23 mouse cellular contexts compared by ENCODE assay signal in the genomic region with DNA sequence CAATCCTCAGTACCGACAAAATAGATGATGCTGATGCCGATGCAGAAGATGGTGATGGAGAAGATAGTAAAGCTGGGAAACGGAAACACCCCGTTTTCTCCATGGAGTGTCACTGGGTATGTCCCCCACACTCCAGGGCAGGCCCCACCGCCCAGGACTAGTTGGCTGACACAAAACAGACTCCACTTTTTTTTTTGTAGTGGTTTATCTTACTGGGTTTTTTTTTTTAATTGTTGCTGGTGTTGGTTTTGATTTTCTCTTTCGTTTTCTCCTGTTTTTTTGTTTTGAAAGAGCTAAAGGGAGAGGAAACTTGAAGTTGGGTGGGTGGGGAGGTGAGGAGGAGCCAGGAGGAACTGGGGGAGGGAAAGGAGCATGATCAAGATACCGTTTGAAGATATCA. TPM values are rescaled to one million over a fixed set of nuclear protein-coding genes. Genes with fewer than 3 reads are reported as not detected.
DNase-seq lines count a peak whose midpoint lies in the region; ATAC-seq and TF ChIP-seq lines count a peak whose summit lies in the region.
"Had no signal": no experiment of that assay in that cellular context is flagged by ENCODE, and none has a peak within 500 bp of the region (broad histone marks: within the 10 kb centered on the region; RNA-seq: fewer than 3 reads in every experiment).

No protein-coding gene starts in this region.

- no peak for TF ChIP-seq EP300 in CH12.LX (IDR thresholded peaks at IDR 0.05; ENCODE audit: low read length)
- no peak for TF ChIP-seq EP300 in liver, postnatal 0 days (IDR thresholded peaks at IDR 0.05; ENCODE audit: low read depth)

- no peak for TF ChIP-seq POLR2A in spleen, adult 2 months (IDR thresholded peaks at IDR 0.05; ENCODE audit: low read depth, low read length)
- no peak for TF ChIP-seq POLR2A in CH12.LX (IDR thresholded peaks at IDR 0.05; ENCODE audit: low read depth, low read length)

- peaks cover 35% of the 10 kb centered on the region; the same call in 1 of the 2 replicates for H3K4me1 ChIP-seq in spleen, adult 2 months (ENCODE audit: control insufficient read depth, insufficient read depth, insufficient read length)
- H3K4me1 ChIP-seq in CH12.LX (ENCODE audit: control insufficient read depth in 1 of 2, insufficient read depth in 2 of 2), result peaks cover 6 to 44% of the 10 kb centered on the region in 2 experiments
- H3K4me1 ChIP-seq in liver, postnatal 0 days (ENCODE audit: insufficient read depth), result peaks cover 56% of the 10 kb centered on the region
- H3K4me1 ChIP-seq in hindbrain, embryonic 13.5 days (replicated peaks), result peaks cover 11% of the 10 kb centered on the region

- no peak overlapping the region for H3K4me2 ChIP-seq in CH12.LX (ENCODE audit: insufficient read depth, low read depth, poor library complexity, severe bottlenecking)
- 0 out of 2 replicates have a peak overlapping the region, but pooled peaks have one; percentile 58 for H3K4me2 ChIP-seq in liver, postnatal 0 days (ENCODE audit: low read depth, low read length)
- H3K4me2 ChIP-seq in hindbrain, embryonic 13.5 days, result no peak overlapping the region
- H3K4me2 ChIP-seq: hindbrain, embryonic 15.5 days had no signal

- H3K27me3 ChIP-seq in spleen, adult 2 months (ENCODE audit: control insufficient read depth, insufficient read depth, low read length), result no peaks in the 10 kb centered on the region
- no peaks in the 10 kb centered on the region for H3K27me3 ChIP-seq in CH12.LX (replicated peaks)
- no peaks in the 10 kb centered on the region for H3K27me3 ChIP-seq in liver, postnatal 0 days (ENCODE audit: insufficient read depth, low read length)
- no peaks in the 10 kb centered on the region for H3K27me3 ChIP-seq in hindbrain, embryonic 13.5 days
- H3K27me3 ChIP-seq: hindbrain, embryonic 15.5 days; Patski had no signal

- TF ChIP-seq RAD21 in CH12.LX (IDR thresholded peaks at IDR 0.05; ENCODE audit: low read depth, low read length), result no peak

- intact Hi-C loops in left cerebral cortex, postnatal 36 days (cut with DNase I), result no loop called here

- in situ Hi-C loops in CH12.LX (cut with MboI; ENCODE audit: low pct_ligation_motif_present, low pct_unique_long_range_greater_than_20kb, low sequenced_read_pairs), result loop anchor here (10.0 kb wide), 1 partner anchor 57 kb away; no protein-coding TSS in a partner anchor

- no peak for TF ChIP-seq CTCF in spleen, adult 2 months (IDR thresholded peaks at IDR 0.05; ENCODE audit: extremely low read depth, insufficient read depth, insufficient read length, insufficient replicate concordance)
- TF ChIP-seq CTCF in CH12.LX (conservative IDR thresholded peaks at IDR 0.05 in 1 of 2, IDR thresholded peaks at IDR 0.05 in 1 of 2; ENCODE audit: low read depth in 2 of 2, low read length in 2 of 2), result no peak
- no peak for TF ChIP-seq CTCF in liver, postnatal 0 days (IDR thresholded peaks at IDR 0.05; ENCODE audit: low read depth)

- H3K79me2 ChIP-seq in CH12.LX (replicated peaks; ENCODE audit: control insufficient read depth, extremely low read depth, insufficient read depth, poor library complexity, severe bottlenecking), result no peaks in the 10 kb centered on the region

- peak overlapping the region; percentile 94 for H3K27ac ChIP-seq in spleen, adult 2 months (ENCODE audit: insufficient read depth, low read length)
- H3K27ac ChIP-seq in CH12.LX (ENCODE audit: insufficient read depth, low read depth), result no peak overlapping the region
- no peak overlapping the region for H3K27ac ChIP-seq in liver, postnatal 0 days (ENCODE audit: low read depth)
- H3K27ac ChIP-seq in hindbrain, embryonic 13.5 days, result no peak overlapping the region
- H3K27ac ChIP-seq: hindbrain, embryonic 15.5 days; limb, embryonic 10.5 days had no signal

- WGBS in spleen, adult 2 months, result 58% methylated on average over 7 of the region's 7 CpGs
- WGBS in liver, postnatal 0 days (ENCODE audit: insufficient replicate concordance), result 78% methylated on average over 7 of the region's 7 CpGs
- WGBS in hindbrain, embryonic 13.5 days, result 96% methylated on average over 7 of the region's 7 CpGs

- dilution Hi-C loops in CH12.LX (cut with MboI; ENCODE audit: extremely low pct_ligation_motif_present, extremely low pct_unique_long_range_greater_than_20kb, low sequenced_read_pairs), result no loop called here

- no peak for ATAC-seq in liver, postnatal 0 days
- ATAC-seq in hindbrain, embryonic 13.5 days (ENCODE audit: low FRiP score), result no peak
- ATAC-seq: forebrain, postnatal 0 days; midbrain, embryonic 16.5 days; Patski had no signal

- H3K9ac ChIP-seq in CH12.LX (ENCODE audit: insufficient read depth, low read depth), result no peak overlapping the region
- H3K9ac ChIP-seq in liver, postnatal 0 days (replicated peaks), result no peak overlapping the region
- no peak overlapping the region for H3K9ac ChIP-seq in hindbrain, embryonic 13.5 days
- H3K9ac ChIP-seq: forebrain, postnatal 0 days; hindbrain, embryonic 15.5 days had no signal

- no peak for DNase-seq in spleen, adult 2 months (ENCODE audit: low read depth in 1 of 2, low spot score in 2 of 2)
- DNase-seq in spleen, postnatal 10 days (ENCODE audit: low spot score in 2 of 2), result no peak
- no peak for DNase-seq in CH12.LX (ENCODE audit: extremely low read depth)
- DNase-seq in T-cell, adult 2 months (ENCODE audit: low spot score), result peak; percentile 69
- DNase-seq in liver, postnatal 0 days, result no peak
- DNase-seq in left cerebral cortex, postnatal 36 days (ENCODE audit: low spot score in 2 of 2), result no peak
- no peak for DNase-seq in right cerebral cortex, postnatal 4 days
- DNase-seq: adrenal gland, postnatal 25 days; cerebellum, adult 11-12 months; cerebellum, postnatal 14 days; forebrain, postnatal 0 days; gastrocnemius, adult 2 months; heart, adult 11 months; heart, postnatal 36 days; kidney, adult 11 months; kidney, postnatal 25 days; lung, postnatal 10 days; right cerebral cortex, postnatal 25 days had no signal

- H3K36me3 ChIP-seq in spleen, adult 2 months (ENCODE audit: control insufficient read depth, insufficient read depth, low read length), result no peaks in the 10 kb centered on the region
- peaks cover 0 to 3% of the 10 kb centered on the region in 2 experiments for H3K36me3 ChIP-seq in CH12.LX (replicated peaks in 1 of 2; ENCODE audit: control insufficient read depth in 1 of 2, insufficient read depth in 1 of 2, low read length in 1 of 2)
- H3K36me3 ChIP-seq in liver, postnatal 0 days (replicated peaks; ENCODE audit: insufficient read depth, low read length), result 0 out of 2 replicates have a peak, but pooled peaks cover 4% of the 10 kb centered on the region
- peaks cover 9% of the 10 kb centered on the region for H3K36me3 ChIP-seq in hindbrain, embryonic 13.5 days

- no peaks in the 10 kb centered on the region for H3K9me3 ChIP-seq in CH12.LX (replicated peaks; ENCODE audit: low read length)
- H3K9me3 ChIP-seq in liver, postnatal 0 days (ENCODE audit: low read length), result no peaks in the 10 kb centered on the region
- H3K9me3 ChIP-seq in hindbrain, embryonic 13.5 days, result 0 out of 2 replicates have a peak, but pooled peaks cover 5% of the 10 kb centered on the region
- H3K9me3 ChIP-seq: hindbrain, embryonic 15.5 days; limb, embryonic 10.5 days had no signal

- H3K4me3 ChIP-seq in spleen, adult 2 months (ENCODE audit: extremely low read depth, insufficient read depth, insufficient read length), result no peak overlapping the region
- no peak overlapping the region for H3K4me3 ChIP-seq in CH12.LX (replicated peaks in 1 of 3; ENCODE audit: low read depth in 2 of 3, low read length in 2 of 3, poor library complexity in 1 of 3)
- H3K4me3 ChIP-seq in liver, postnatal 0 days (ENCODE audit: low read depth, low read length), result no peak overlapping the region
- H3K4me3 ChIP-seq in hindbrain, embryonic 13.5 days, result no peak overlapping the region
- H3K4me3 ChIP-seq: gastrocnemius, adult 2 months; hindbrain, embryonic 15.5 days; limb, embryonic 10.5 days had no signal

TF ChIP-seq in CH12.LX, 34 proteins besides CTCF, POLR2A, EP300 and RAD21:
- TF ChIP-seq RCOR1 (conservative IDR thresholded peaks at IDR 0.05; ENCODE audit: low read depth, low read length) (no peak), ZNF384 (IDR thresholded peaks at IDR 0.05; ENCODE audit: low read depth, low read length) (0 out of 2 replicates have a peak, but pooled peaks have one; percentile 14), BHLHE40 (IDR thresholded peaks at IDR 0.05; ENCODE audit: low read depth, low read length) (no peak)

RNA-seq across cellular contexts. Expression of gene Pitpnc1, which starts 18.4 kb away (rescaled TPM):
- polyA plus RNA-seq in spleen, adult 2 months (2012; rRNA removed), result 6.4 TPM in 2 replicates
- total RNA-seq in CH12.LX (2012; rRNA removed), result 2.1 and 2.4 TPM in 2 replicates
- total RNA-seq in CH12.LX (2014; rRNA removed), result 3.6 and 5.3 TPM in 2 replicates
- 3.6 and 5.4 TPM in 2 replicates for polyA plus RNA-seq in CH12.LX (2012; ENCODE audit: insufficient read length, low read depth)
- polyA plus RNA-seq in liver, postnatal 0 days (2015; fragmentation: Nextera tagmentation; extraction: Ambion mirVana), result 6.8 and 9.1 TPM in 2 replicates
- total RNA-seq in left cerebral cortex, postnatal 36 days (2021), result 10 to 100 TPM; 51.2 to 54.5 TPM
- 33.9 and 35.2 TPM in 2 replicates for polyA plus RNA-seq in hindbrain, embryonic 13.5 days (2015; fragmentation: Nextera tagmentation; extraction: Ambion mirVana)

RNA-seq across cellular contexts. Expression of gene Psmd12, which starts 27.2 kb away (rescaled TPM):
- 5.1 and 6.6 TPM in 2 replicates for polyA plus RNA-seq in spleen, adult 2 months (2012; rRNA removed)
- 108 and 144 TPM in 2 replicates for total RNA-seq in CH12.LX (2012; rRNA removed)
- 151 and 172 TPM in 2 replicates for total RNA-seq in CH12.LX (2014; rRNA removed)
- 257 and 288 TPM in 2 replicates for polyA plus RNA-seq in CH12.LX (2012; ENCODE audit: insufficient read length, low read depth)
- 78.8 and 79.6 TPM in 2 replicates for polyA plus RNA-seq in liver, postnatal 0 days (2015; fragmentation: Nextera tagmentation; extraction: Ambion mirVana)
- total RNA-seq in left cerebral cortex, postnatal 36 days (2021), result 10 to 100 TPM; 66.2 to 67.0 TPM
- polyA plus RNA-seq in hindbrain, embryonic 13.5 days (2015; fragmentation: Nextera tagmentation; extraction: Ambion mirVana), result 158 and 163 TPM in 2 replicates

Comparison
In these comparisons a context has a peak if more than half of its experiments do, and no peak if none do; other contexts are left out.
1. RNA of gene Psmd12, which starts 27.2 kb away (polyA plus RNA-seq): 257 to 288 TPM in CH12.LX, 158 to 163 TPM in hindbrain, embryonic 13.5 days and 78.8 to 79.6 TPM in liver, postnatal 0 days; 5.1 to 6.6 TPM in spleen, adult 2 months; every median in the first group is over 10 times any median in the second.